Mouse (Mus musculus) MEL (cell line): ENCODE measurements around the gene Sf1.

Source experiments
- CTCF ChIP-seq, 3 experiments: IDR thresholded peaks in 2 of 3; conservative IDR thresholded peaks in 1 of 3; 2 replicates each; pipeline ENCODE4 v1.5.1; 2011 to 2012; ENCODE audit warnings: low read length in 3 of 3, low read depth in 2 of 3, mild to moderate bottlenecking in 2 of 3, improper control_type of control experiment in 1 of 3, inconsistent platforms in 1 of 3, mixed read lengths in 1 of 3, moderate library complexity in 1 of 3; ENCODE audit not compliant: control insufficient read depth in 1 of 3, insufficient read depth in 1 of 3, poor library complexity in 1 of 3, severe bottlenecking in 1 of 3
- EP300 ChIP-seq, 2 experiments: IDR thresholded peaks; 2 replicates each; pipeline ENCODE4 v1.6.1; 2011; ENCODE audit warnings: improper control_type of control experiment in 2 of 2, low read length in 2 of 2, low read depth in 1 of 2, mild to moderate bottlenecking in 1 of 2
- JUND ChIP-seq: IDR thresholded peaks from 2 replicates; pipeline ENCODE4 v1.6.1; 2011; ENCODE audit warnings: low read depth, mild to moderate bottlenecking, improper control_type of control experiment, low read length
- MAFK ChIP-seq: IDR thresholded peaks from 2 replicates; pipeline ENCODE4 v1.6.1; 2011; ENCODE audit warnings: low read depth, mild to moderate bottlenecking, low read length, improper control_type of control experiment, borderline replicate concordance
- MAX ChIP-seq: IDR thresholded peaks from 2 replicates; pipeline ENCODE4 v1.6.1; 2011; ENCODE audit warnings: low read length, improper control_type of control experiment
- MYB ChIP-seq: IDR thresholded peaks from 2 replicates; pipeline ENCODE4 v1.6.1; 2011; ENCODE audit warnings: mild to moderate bottlenecking, low read depth, low read length, improper control_type of control experiment
- MYC ChIP-seq: IDR thresholded peaks from 2 replicates; pipeline ENCODE4 v1.6.1; 2011; ENCODE audit warnings: low read depth, mild to moderate bottlenecking, low read length, improper control_type of control experiment, moderate library complexity
- POLR2A ChIP-seq, 2 experiments: IDR thresholded peaks; 2 replicates each; pipeline ENCODE4 v1.6.1; 2011 to 2012; ENCODE audit warnings: low read length in 2 of 2, mild to moderate bottlenecking in 2 of 2, control low read depth in 1 of 2, improper control_type of control experiment in 1 of 2, low read depth in 1 of 2, moderate library complexity in 1 of 2; ENCODE audit not compliant: control insufficient read depth in 1 of 2, insufficient read depth in 1 of 2, poor library complexity in 1 of 2
- TCF12 ChIP-seq: IDR thresholded peaks from 2 replicates; pipeline ENCODE4 v1.6.1; 2014; ENCODE audit warnings: low read depth, mild to moderate bottlenecking, inconsistent platforms, low read length, improper control_type of control experiment, moderate library complexity
- USF1 ChIP-seq: IDR thresholded peaks from 2 replicates; pipeline ENCODE4 v1.6.1; 2014; ENCODE audit warnings: low read depth, mild to moderate bottlenecking, inconsistent platforms, low read length, improper control_type of control experiment, moderate library complexity
- ZC3H11A ChIP-seq: IDR thresholded peaks from 2 replicates; pipeline ENCODE4 v1.6.1; 2012; ENCODE audit warnings: low read depth, mild to moderate bottlenecking, inconsistent platforms, low read length, improper control_type of control experiment
- ZNF384 ChIP-seq: IDR thresholded peaks from 2 replicates; pipeline ENCODE4 v1.6.1; 2012; ENCODE audit warnings: low read depth, mild to moderate bottlenecking, inconsistent platforms, low read length, improper control_type of control experiment

- TF ChIP-seq CTCF (IDR thresholded peaks at IDR 0.05 in 2 of 3, conservative IDR thresholded peaks at IDR 0.05 in 1 of 3; ENCODE audit: control insufficient read depth in 1 of 3, insufficient read depth in 1 of 3, low read depth in 2 of 3, low read length in 3 of 3, poor library complexity in 1 of 3, severe bottlenecking in 1 of 3) (no peak), MYB (no peak), POLR2A (IDR thresholded peaks at IDR 0.05; ENCODE audit: control insufficient read depth in 1 of 2, insufficient read depth in 1 of 2, low read depth in 1 of 2, low read length in 2 of 2, poor library complexity in 1 of 2) (no peak), MAFK (no peak), TCF12 (no peak), USF1 (no peak), ZNF384 (no peak), ZC3H11A (no peak), MYC (no peak), JUND (no peak), EP300 (IDR thresholded peaks at IDR 0.05; ENCODE audit: low read depth in 1 of 2, low read length in 2 of 2) (no peak), MAX (no peak)
Measured at GRCm38 (mm10) chr19:6324751-6325150, 38.7 kb upstream of the Sf1 start.
